Mouse (Mus musculus) cerebellum, adult 2 months (tissue): Measurements from ENCODE around the gene Ror1. TPM values are rescaled to one million over a fixed set of nuclear protein-coding genes. Genes with fewer than 3 reads are reported as not detected.

ENCODE experiments used
- DNase-seq, 2 experiments: peaks; one replicate each; pipeline ENCODE4 v3.0.0; 2021
- H3K27ac ChIP-seq: fragments of 200-500 bp; 2 replicates; pipeline ENCODE4 v1.5.1; 2012; ENCODE audit warnings: low read length, control low read depth, inconsistent platforms; ENCODE audit not compliant: insufficient read depth
- H3K27me3 ChIP-seq: fragments of 200-500 bp; 2 replicates; pipeline ENCODE4 v1.6.1; 2012; ENCODE audit warnings: inconsistent platforms, mild to moderate bottlenecking, low read length, moderate library complexity; ENCODE audit not compliant: control insufficient read depth, insufficient read depth
- H3K4me1 ChIP-seq: fragments of 200-500 bp; 2 replicates; pipeline ENCODE4 v1.6.1; 2011; ENCODE audit warnings: low read length; ENCODE audit not compliant: control insufficient read depth, insufficient read depth
- H3K4me3 ChIP-seq: fragments of 200-500 bp; replicated peaks from 2 replicates; pipeline ENCODE3; 2011; ENCODE audit warnings: mild to moderate bottlenecking, low read depth, low read length, control low read depth; ENCODE audit not compliant: insufficient read depth
- CTCF ChIP-seq: fragments of 200-500 bp; IDR thresholded peaks from 2 replicates; pipeline ENCODE4 v1.5.1; 2011; ENCODE audit warnings: low read depth, mild to moderate bottlenecking, control low read depth, low read length, moderate library complexity, borderline replicate concordance; ENCODE audit not compliant: insufficient read depth
- POLR2A ChIP-seq: fragments of 200-500 bp; IDR thresholded peaks from 2 replicates; pipeline ENCODE4 v1.6.1; 2011; ENCODE audit warnings: low read length, control low read depth, borderline replicate concordance; ENCODE audit not compliant: insufficient read depth
- WGBS: fragments of 180-500 bp; shearing (Covaris S2); methylation state at CpG from one replicate; pipeline ENCODE4 v1.1.7; 2018; 5-methylcytosine and 5-hydroxymethylcytosine counted together
- polyA plus RNA-seq: library from polyadenylated mRNA; depleted of rRNA; stranded (reverse); fragments of >200 nt; gene quantifications from 2 replicates; pipeline ENCODE4 v1.2.3, GENCODE M21; 2012

The Ror1 gene
- polyA plus RNA-seq, 1 experiment: 3.8 TPM

GRCm38 (mm10) chr4:100101844-100102243, 6.3 kb downstream of the Ror1 start:
- WGBS: 80% methylated on average over 5 of the region's 5 CpGs

GRCm38 (mm10) chr4:100104241-100104640, 8.7 kb downstream of the Ror1 start:
- Histone ChIP-seq H3K27ac (no peak overlapping the region), H3K4me1 (peaks cover 9% of the 10 kb centered on the region; the same call in 1 of the 2 replicates), H3K27me3 (no peaks in the 10 kb centered on the region), H3K4me3 (no peak overlapping the region)
- 98% methylated on average over 1 of the region's 1 CpGs for WGBS
- TF ChIP-seq POLR2A (no peak), CTCF (no peak)
- no peak for DNase-seq

More at GRCm38 (mm10) chr4:100101844-100102243, 6.3 kb downstream of the Ror1 start:
- Histone ChIP-seq H3K27ac (no peak overlapping the region), H3K4me3 (no peak overlapping the region), H3K27me3 (no peaks in the 10 kb centered on the region), H3K4me1 (peaks cover 4% of the 10 kb centered on the region; the same call in 1 of the 2 replicates)
- TF ChIP-seq CTCF (no peak), POLR2A (no peak)
- no peak for DNase-seq

- 77% methylated on average over 9 of the region's 9 CpGs for WGBS
- no peaks in the 10 kb centered on the region for H3K27me3 ChIP-seq
- no peak overlapping the region for H3K4me3 ChIP-seq
- DNase-seq: no peak
- peaks cover 12% of the 10 kb centered on the region for H3K4me1 ChIP-seq
- no peak for TF ChIP-seq POLR2A
- no peak for TF ChIP-seq CTCF
- H3K27ac ChIP-seq: no peak overlapping the region
Observed at GRCm38 (mm10) chr4:100107593-100107992, 12.0 kb downstream of the Ror1 start.

GRCm38 (mm10) chr4:100108551-100108950, 13.0 kb downstream of the Ror1 start:
- DNase-seq: no peak
- no peak for TF ChIP-seq CTCF
- no peak for TF ChIP-seq POLR2A
- H3K27ac ChIP-seq: no peak overlapping the region
- WGBS: 95% methylated on average over 4 of the region's 4 CpGs
- no peaks in the 10 kb centered on the region for H3K27me3 ChIP-seq
- H3K4me3 ChIP-seq: no peak overlapping the region
- H3K4me1 ChIP-seq: peaks cover 13% of the 10 kb centered on the region

- DNase-seq: no peak
- Histone ChIP-seq H3K4me1 (peaks cover 6% of the 10 kb centered on the region), H3K4me3 (no peak overlapping the region), H3K27me3 (no peaks in the 10 kb centered on the region), H3K27ac (no peak overlapping the region)
- TF ChIP-seq CTCF: no peak
- no peak for TF ChIP-seq POLR2A
Observed at GRCm38 (mm10) chr4:100114148-100114547, 18.6 kb downstream of the Ror1 start.

GRCm38 (mm10) chr4:100116366-100116765, 20.8 kb downstream of the Ror1 start:
- H3K4me1 ChIP-seq: peaks cover 14% of the 10 kb centered on the region
- WGBS: 98% methylated on average over 3 of the region's 3 CpGs
- H3K27me3 ChIP-seq: no peaks in the 10 kb centered on the region
- TF ChIP-seq POLR2A: no peak
- TF ChIP-seq CTCF: no peak
- DNase-seq: no peak
- no peak overlapping the region for H3K27ac ChIP-seq
- no peak overlapping the region for H3K4me3 ChIP-seq

GRCm38 (mm10) chr4:100118676-100119075, 23.1 kb downstream of the Ror1 start:
- 66% methylated on average over 4 of the region's 4 CpGs for WGBS
- H3K27me3 ChIP-seq: no peaks in the 10 kb centered on the region
- H3K4me1 ChIP-seq: peaks cover 14% of the 10 kb centered on the region
- H3K27ac ChIP-seq: no peak overlapping the region
- no peak overlapping the region for H3K4me3 ChIP-seq
- TF ChIP-seq CTCF: no peak
- no peak for TF ChIP-seq POLR2A
- DNase-seq: no peak

GRCm38 (mm10) chr4:100119431-100119830, 23.8 kb downstream of the Ror1 start:
- no peak for DNase-seq
- H3K27ac ChIP-seq: no peak overlapping the region
- WGBS: 94% methylated on average over 1 of the region's 1 CpGs
- TF ChIP-seq CTCF: no peak
- TF ChIP-seq POLR2A: no peak
- H3K4me1 ChIP-seq: peaks cover 14% of the 10 kb centered on the region
- no peak overlapping the region for H3K4me3 ChIP-seq
- H3K27me3 ChIP-seq: no peaks in the 10 kb centered on the region
